Mouse (Mus musculus) testis, adult 2 months (tissue): ENCODE measurements around the gene Cfap73.

ENCODE experiments used
- CTCF ChIP-seq: fragments of 200-500 bp; IDR thresholded peaks from 2 replicates; pipeline ENCODE4 v1.5.1; 2012; ENCODE audit warnings: low read depth, mild to moderate bottlenecking, inconsistent platforms, low read length, moderate library complexity; ENCODE audit not compliant: control insufficient read depth, insufficient read depth, insufficient replicate concordance
- POLR2A ChIP-seq: fragments of 200-500 bp; IDR thresholded peaks from 2 replicates; pipeline ENCODE4 v1.6.1; 2012; ENCODE audit warnings: low read depth, mild to moderate bottlenecking, inconsistent platforms, low read length, moderate library complexity; ENCODE audit not compliant: control insufficient read depth

DNA sequence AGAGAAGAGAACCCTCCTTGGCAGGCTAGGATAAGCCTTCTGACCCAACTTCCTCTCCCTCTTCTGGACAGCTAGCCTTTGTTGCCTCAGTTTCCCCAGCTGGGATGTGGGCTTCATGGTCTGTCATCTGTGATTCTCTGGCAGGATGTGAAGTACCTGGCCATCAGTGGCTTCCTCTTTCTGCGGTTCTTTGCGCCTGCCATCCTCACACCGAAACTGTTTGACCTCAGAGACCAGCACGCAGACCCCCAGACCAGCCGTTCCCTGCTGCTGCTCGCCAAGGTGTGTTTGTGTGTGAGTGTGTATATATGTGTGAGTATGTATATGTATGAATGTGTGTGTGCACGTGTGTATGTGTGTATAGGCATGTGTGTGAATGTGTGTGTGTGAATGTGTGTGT is 36.1 kb upstream of the Cfap73 start:
- TF ChIP-seq CTCF: no peak
- no peak for TF ChIP-seq POLR2A
